Mouse (Mus musculus) lung, postnatal 4 days (tissue): ENCODE data around the gene Rhpn2.
A peak's percentile ranks its signal among the peaks of the same experiment; 100 is the strongest.

ENCODE experiments used
- DNase-seq, 2 experiments: peaks; one replicate each; pipeline ENCODE4 v3.0.0; 2021

The Rhpn2 gene

GRCm38 (mm10) chr7:35349022-35349421, 15.1 kb downstream of the Rhpn2 start:
- DNase-seq: no peak

- DNase-seq: no peak
Measured at GRCm38 (mm10) chr7:35349886-35350684, 16.1 kb downstream of the Rhpn2 start.

GRCm38 (mm10) chr7:35351155-35351554, 17.2 kb downstream of the Rhpn2 start:
- no peak for DNase-seq

GRCm38 (mm10) chr7:35353306-35353705, 19.3 kb downstream of the Rhpn2 start:
- no peak for DNase-seq

- DNase-seq: no peak
Measured at GRCm38 (mm10) chr7:35355303-35355872, 21.4 kb downstream of the Rhpn2 start.

GRCm38 (mm10) chr7:35357621-35358020, 23.7 kb downstream of the Rhpn2 start:
- DNase-seq: no peak

DNA sequence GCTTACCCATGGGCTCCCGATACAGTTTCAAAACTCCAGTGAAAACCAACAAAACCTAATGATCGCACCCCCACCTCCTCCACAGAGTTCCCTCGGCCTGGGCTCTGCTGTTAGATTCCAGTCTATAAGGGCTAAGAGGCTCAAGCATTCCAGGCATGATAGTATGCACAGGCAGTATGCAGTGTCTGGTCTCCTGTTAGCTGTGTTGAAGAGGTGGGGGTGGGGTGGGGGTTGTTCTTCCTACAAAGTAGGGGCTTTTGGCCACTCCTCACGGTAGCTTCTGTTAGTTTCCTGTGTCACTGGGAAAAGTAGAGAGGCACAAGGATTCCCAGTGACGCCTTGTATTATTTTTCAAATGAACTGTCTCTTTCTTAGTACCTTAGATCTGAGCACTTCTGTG, 28.3 kb downstream of the Rhpn2 start:
- DNase-seq: no peak

- DNase-seq: no peak
Measured at GRCm38 (mm10) chr7:35362868-35363267, 28.9 kb downstream of the Rhpn2 start.

- no peak for DNase-seq
Measured at GRCm38 (mm10) chr7:35365161-35365910, 31.4 kb downstream of the Rhpn2 start.

DNA sequence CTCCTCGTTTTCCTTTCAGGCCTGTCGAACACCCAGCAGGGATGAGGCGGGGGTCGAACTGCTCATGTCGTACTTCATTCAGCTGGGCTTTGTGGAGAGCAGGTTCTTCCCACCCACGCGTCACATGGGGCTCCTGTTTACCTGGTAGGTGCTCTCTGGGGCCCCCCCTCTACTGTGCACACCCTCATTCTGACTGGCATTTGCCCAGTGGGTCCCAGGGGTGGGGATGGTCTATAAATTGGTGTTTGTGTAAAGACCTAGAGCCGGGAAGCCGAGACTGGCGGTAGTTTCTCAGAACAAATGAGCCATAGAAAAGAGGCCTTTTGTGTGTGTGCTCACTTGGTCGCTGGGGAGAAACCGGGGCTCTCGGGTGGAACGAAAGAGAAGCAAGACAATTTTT, 37.1 kb downstream of the Rhpn2 start:
- no peak for DNase-seq

GRCm38 (mm10) chr7:35372483-35373017, 38.6 kb downstream of the Rhpn2 start:
- no peak for DNase-seq

GRCm38 (mm10) chr7:35373146-35373989, 39.4 kb downstream of the Rhpn2 start:
- DNase-seq: no peak

DNA sequence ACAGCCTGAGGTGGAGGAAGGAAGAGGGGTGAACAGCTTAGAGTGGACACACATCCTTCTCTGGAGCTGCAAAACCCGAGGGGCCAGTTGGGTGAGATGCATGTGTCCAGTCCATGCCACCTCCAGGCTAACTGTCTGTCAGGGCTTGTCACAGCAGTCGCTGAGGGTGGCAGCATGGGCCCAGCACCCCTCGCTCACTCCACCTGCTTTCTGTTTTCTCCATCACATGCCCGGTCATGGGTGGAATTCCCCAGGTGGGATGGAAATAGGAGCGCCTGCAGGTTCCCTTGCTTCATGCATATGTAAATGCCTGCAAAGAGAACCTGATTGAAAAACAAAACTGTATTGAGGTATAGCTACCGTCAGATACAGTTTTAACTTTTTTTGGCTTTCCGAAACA, 40.3 kb downstream of the Rhpn2 start:
- DNase-seq: no peak

DNA sequence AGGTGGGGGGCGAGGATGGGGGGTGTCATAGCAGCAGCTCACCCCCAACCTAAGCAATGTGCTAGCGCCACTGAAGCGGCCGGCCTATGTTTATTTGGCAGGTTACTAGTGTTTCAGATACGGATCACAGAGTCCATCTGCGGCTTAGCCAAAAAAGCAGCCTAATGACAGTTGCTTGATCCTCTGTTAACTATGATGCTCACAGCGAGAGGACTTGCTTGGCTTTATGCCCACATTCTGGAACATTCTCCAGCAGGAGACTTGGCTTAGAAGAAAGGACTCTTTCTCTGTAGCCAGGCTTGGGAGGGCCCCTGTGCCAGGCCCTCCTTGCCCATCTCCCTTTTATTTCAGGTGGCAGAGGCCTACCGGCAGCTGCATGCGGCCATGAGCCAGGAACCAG, 42.7 kb downstream of the Rhpn2 start:
- DNase-seq: no peak

DNA sequence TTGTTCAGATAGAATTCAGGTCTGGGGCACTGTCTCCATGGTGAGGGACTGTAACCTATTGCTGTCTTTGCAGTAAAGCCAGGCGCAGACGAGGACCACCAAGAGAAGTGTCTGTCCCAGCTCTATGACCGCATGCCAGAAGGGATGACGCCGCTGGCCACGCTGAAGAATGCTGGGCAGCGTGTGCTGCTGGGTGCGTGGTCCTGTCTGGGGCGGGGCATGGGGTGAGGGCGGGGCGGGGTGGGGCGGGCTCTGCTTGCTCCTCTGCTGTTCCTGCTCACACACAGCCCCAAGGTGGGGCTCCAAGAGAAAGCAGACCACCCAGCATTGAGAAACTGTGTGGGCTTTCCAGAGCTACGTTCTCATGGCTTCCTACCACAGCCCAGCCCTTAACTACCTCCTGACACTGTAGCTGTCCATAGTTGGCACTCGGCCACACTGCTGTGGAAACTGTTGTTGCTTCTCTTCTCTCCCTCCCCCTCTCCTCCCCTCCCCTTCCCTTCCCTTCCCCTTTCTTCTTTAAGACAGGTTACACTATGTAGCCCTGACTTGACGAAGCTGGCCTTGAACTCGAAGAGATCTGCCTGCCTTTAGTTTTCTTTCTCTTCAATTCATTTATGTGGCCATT, 45.6 kb downstream of the Rhpn2 start:
- peak in 1 of 2 experiments; percentile 29 for DNase-seq

- DNase-seq: peak in 1 of 2 experiments; percentile 29
Measured at GRCm38 (mm10) chr7:35380351-35380750, 46.4 kb downstream of the Rhpn2 start.

GRCm38 (mm10) chr7:35381861-35382260, 47.9 kb downstream of the Rhpn2 start:
- DNase-seq: no peak

DNA sequence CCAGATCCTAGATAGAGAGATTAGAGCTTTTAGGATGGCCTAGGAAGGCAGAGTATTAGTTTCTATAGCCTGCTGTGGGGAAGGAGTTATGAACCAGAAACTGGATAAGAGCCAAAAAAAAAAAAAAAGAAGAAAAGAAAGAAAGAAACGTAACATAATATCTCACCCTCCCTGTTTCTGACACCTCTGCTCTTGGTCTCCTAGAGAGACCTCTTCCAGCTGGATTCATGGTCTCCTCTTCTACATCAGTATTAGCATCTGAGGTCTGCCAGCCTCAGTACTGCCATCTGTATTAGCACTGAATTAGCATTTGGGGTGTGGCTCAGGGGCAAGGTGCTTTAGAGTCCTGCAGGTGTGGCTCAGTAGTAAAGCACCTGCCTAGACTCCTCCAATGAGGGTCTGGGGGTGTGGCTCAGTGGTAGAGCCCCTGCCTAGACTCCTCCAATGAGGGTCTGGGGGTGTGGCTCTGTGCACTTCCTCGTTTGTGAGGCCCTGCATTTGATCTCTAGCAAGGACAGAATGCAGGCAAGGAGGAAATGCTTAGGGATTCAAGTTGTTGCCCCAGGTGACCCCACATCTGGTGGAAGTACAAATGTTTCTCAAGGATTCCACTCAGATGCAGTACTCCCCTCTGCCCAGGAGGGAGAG, 48.9 kb downstream of the Rhpn2 start:
- DNase-seq: no peak

GRCm38 (mm10) chr7:35386525-35386952, 52.6 kb downstream of the Rhpn2 start:
- peak; percentile 65 to 75 for DNase-seq

- no peak for DNase-seq
Measured at GRCm38 (mm10) chr7:35388694-35389093, 54.7 kb downstream of the Rhpn2 start.

DNA sequence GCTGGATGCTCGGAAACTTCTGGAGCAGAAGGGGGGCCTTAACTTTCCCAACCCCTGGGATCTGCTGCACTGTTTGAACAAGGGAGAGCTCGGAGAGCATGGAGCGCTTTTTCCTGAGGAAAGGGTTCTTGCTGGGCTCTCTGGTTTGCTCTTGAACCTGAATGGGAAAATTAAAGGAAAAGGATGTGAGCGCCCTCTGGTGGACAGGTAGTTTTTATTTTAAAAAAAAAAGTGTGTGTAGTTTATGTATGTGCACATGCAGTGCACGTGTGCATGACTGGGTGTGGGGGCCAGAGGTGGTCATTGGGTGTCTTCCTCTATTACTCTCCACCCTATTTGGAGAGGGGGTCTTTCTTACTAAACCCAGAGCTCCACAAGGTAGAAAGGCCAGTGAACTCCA, 59.0 kb downstream of the Rhpn2 start:
- peak in 1 of 2 experiments; percentile 39 for DNase-seq
